Mouse (Mus musculus) lung, postnatal 0 days (tissue): ENCODE data around the gene Omp.
"Not testable (repeated sequence)": the region's sequence is repeated elsewhere in the genome, so short reads cannot be mapped to it uniquely, and the experiment has no call there.

Source experiments
- CTCF ChIP-seq: IDR thresholded peaks from 2 replicates; pipeline ENCODE4 v1.5.1; 2016; ENCODE audit warnings: antibody characterized with exemption, mild to moderate bottlenecking
- EP300 ChIP-seq: IDR thresholded peaks from 2 replicates; pipeline ENCODE4 v1.6.1; 2016; ENCODE audit warnings: antibody characterized with exemption, mild to moderate bottlenecking, control low read depth

DNA sequence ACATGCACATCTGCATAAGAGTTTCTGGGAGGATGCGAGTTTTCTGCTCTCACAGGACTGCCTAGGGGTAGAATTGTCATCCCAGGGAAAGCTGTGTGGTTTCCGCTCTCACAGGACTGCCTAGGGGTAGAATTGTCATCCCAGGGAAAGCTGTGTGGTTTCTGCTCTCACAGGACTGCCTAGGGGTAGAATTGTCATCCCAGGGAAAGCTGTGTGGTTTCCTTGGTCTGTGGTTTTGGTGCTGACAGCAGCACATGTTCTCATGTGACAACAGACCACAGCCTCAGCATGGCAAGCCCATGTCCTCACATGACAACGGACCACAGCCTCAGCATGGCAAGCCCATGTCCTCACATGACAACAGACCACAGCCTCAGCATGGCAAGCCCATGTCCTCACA, 42.0 kb upstream of the Omp start:
- not testable (repeated sequence) for TF ChIP-seq CTCF, EP300
